Comparison of ENCODE assay signal across 17 mouse cellular contexts in the genomic region with DNA sequence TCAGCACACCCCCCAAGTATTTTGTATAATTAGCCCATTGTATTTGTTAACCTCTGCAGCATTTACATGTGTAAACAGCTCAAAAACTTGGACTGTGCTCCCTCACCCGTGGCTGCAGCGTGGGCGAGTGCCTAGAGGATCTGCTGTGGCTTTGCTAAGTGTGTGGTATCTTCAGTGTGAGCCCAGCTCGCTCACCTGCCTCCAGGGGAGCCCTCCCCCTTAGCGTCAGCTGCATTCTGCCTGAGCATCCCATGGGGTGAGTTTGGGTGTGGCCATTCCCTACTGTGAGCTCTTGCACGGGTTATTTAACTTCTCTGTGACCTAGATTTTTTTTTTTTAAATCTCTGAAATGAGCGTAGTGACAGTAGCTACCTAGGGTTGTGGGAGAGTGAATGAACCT.
"Had no signal": no experiment of that assay in that cellular context is flagged by ENCODE, and none has a peak within 500 bp of the region (broad histone marks: within the 10 kb centered on the region; RNA-seq: fewer than 3 reads in every experiment).

No protein-coding gene starts in this region.

- ATAC-seq: liver, embryonic 12.5 days; midbrain, embryonic 16.5 days had no signal

- DNase-seq: kidney, adult 8-10 months; kidney, postnatal 10 days; layer of hippocampus, postnatal 36 days; left cerebral cortex, postnatal 4 days; lung, postnatal 4 days; thymus, adult 18-20 months; thymus, postnatal 14 days had no signal

- H3K4me3 ChIP-seq: kidney, embryonic 15.5 days; left cerebral cortex, adult 2 months; limb, embryonic 12.5 days; limb, embryonic 15.5 days; liver, embryonic 12.5 days; liver, embryonic 15.5 days; lung, embryonic 15.5 days; midbrain, embryonic 12.5 days; myocyte had no signal

- H3K27me3 ChIP-seq: kidney, embryonic 15.5 days; limb, embryonic 15.5 days; liver, embryonic 12.5 days; liver, embryonic 15.5 days; lung, embryonic 15.5 days; midbrain, embryonic 12.5 days had no signal

- H3K4me1 ChIP-seq: liver, embryonic 15.5 days had no signal

- H3K36me3 ChIP-seq: kidney, embryonic 15.5 days; limb, embryonic 12.5 days; limb, embryonic 15.5 days; liver, embryonic 12.5 days; liver, embryonic 15.5 days; lung, embryonic 15.5 days; midbrain, embryonic 12.5 days had no signal

- H3K9me3 ChIP-seq: kidney, embryonic 15.5 days; limb, embryonic 12.5 days; limb, embryonic 15.5 days; liver, embryonic 12.5 days; liver, embryonic 15.5 days; lung, embryonic 15.5 days; midbrain, embryonic 12.5 days had no signal

- H3K9ac ChIP-seq: kidney, embryonic 15.5 days; limb, embryonic 12.5 days; limb, embryonic 15.5 days; liver, embryonic 12.5 days; liver, embryonic 15.5 days; lung, embryonic 15.5 days; midbrain, embryonic 12.5 days had no signal

- H3K4me2 ChIP-seq: kidney, embryonic 15.5 days; limb, embryonic 12.5 days; limb, embryonic 15.5 days; liver, embryonic 12.5 days; liver, embryonic 15.5 days; lung, embryonic 15.5 days; midbrain, embryonic 12.5 days had no signal

- H3K27ac ChIP-seq: kidney, embryonic 15.5 days; left cerebral cortex, adult 2 months; limb, embryonic 12.5 days; limb, embryonic 15.5 days; liver, embryonic 12.5 days; liver, embryonic 15.5 days; lung, embryonic 15.5 days; midbrain, embryonic 12.5 days had no signal
